Mouse (Mus musculus) cerebellum, adult 18-20 months (tissue): ENCODE measurements at regions not wholly inside any gene's neighbourhood (a gene's known extent, or its start where the extent isn't known, plus 50 kb on each side); places are given as distances from the start of the nearest gene placed in this dataset.

ENCODE experiments used
- DNase-seq, 2 experiments: peaks; one replicate each; pipeline ENCODE4 v3.0.0; 2021

DNA sequence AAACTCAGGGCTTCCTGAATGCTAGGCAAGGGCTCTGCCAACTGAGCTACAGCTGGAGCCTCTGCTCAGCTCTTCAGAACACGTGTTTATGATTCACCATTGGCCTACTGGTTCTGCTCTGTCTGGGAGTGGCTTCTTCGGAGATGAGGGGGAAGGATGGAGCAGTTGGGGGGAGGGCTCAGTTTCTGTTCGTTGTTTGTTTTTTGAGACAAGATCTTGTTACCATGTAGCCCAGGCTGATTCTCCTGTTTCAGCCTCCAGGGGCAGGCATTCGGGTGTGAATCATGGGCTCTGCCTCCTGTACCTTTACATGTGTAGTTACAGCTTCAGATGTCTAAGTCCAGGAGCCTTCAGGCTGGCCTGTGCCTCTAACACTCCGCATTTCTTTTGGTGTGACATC lies 285.3 kb upstream of the Gadl1 start:
- DNase-seq = no peak

DNA sequence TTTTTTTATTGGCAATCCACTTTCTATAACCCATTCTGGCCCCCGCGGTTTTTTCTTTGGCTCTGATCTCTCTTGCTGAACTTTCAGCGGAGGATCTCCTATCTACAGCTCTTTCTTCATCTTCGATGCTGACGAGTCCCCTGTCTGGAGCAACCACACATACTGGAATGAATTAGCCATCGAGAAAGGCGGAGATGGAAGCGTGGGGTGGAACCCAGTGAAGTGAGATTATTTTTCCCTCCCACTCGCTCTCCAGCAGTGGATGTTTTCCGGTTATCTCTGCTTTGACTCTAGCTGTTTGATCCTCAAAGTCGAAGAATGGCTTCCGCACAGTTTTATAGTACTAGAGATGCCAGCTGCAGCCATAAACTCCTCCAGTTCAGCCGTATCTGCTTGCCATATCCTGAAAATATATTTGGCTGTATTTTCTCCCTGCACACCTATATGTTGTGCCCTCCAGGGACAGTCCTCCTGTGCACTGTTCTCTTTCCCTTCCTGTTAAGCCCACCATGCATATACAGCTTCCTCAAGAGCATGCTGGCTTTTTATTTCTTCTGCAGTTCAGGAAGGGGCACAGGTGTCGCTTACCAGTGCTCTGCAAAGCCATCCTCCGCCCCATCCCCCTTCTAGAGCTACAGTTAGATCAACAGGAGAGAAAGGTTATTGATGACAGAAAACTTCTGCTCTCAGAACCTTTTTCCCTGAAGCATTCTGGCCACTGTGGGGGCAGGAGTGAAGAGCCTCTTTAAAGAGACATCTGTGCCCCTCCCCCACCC lies 284.3 kb upstream of the Gadl1 start:
- DNase-seq = no peak

GRCm38 (mm10) chr9:115627551-115627950 lies 281.7 kb upstream of the Gadl1 start:
- DNase-seq = no peak

DNA sequence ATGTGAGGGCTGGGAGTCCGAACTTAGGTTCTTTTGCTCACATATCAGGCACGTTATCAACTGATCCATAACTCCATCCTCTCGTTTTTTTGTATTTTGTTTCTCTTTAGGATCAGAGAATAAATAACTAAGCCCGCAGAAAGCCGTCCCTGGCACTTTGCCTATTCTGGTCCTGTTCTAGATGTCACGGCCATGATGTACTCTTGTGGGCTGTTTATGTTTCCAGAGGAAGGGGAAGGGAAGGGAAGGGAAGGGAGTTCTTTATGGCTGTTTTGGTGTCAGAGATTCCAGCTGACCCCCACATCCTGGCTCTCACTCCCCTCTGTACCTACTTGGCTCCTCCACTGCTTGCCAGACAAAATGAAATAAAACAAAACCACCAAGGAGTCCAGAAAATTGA lies 272.1 kb upstream of the Gadl1 start:
- no peak for DNase-seq

DNA sequence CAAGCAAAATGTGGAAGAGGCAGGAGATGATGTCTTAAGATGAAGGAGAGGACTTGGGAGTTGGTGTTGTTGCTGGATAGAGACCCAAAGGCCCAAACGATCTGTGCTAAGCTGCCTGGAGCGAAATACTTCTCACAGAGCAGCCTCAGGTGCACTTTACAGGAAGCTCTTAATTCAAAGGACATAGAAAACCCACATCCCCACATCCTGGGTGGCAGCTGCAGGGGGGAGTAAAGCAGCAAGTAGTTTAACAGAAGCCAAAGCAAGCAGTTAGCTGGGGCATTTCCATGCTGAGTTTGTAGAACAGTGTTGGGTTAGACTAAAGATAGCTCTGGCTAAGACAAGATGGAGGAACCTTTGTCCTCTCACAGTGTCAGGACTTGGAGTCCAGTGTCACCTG lies 268.5 kb upstream of the Gadl1 start:
- no peak for DNase-seq

- DNase-seq = no peak
Observed at GRCm38 (mm10) chr9:115642032-115642431, 267.2 kb upstream of the Gadl1 start.

GRCm38 (mm10) chr9:115644953-115645352 lies 264.3 kb upstream of the Gadl1 start:
- no peak for DNase-seq

DNA sequence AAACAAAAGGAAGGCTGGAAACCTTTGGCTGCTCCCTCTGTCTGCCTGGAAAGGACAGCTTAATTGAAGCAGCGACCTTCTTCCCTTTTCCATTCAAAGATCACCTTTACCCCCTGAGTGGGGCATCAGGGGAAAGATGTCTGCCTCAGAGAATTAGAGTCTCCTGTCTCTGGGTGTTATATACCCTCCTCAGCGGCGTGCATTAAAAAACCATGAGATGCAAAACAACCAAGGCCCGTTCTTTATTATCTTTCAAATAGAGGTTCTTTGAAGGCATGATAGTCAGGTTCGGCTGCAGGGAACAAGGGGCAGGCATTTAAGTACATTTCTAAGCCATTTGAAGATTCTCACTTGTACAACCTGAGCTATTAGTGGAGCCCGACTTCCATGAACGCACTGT lies 263.0 kb upstream of the Gadl1 start:
- DNase-seq = no peak

- DNase-seq = no peak
Observed at GRCm38 (mm10) chr9:115651708-115652107, 257.5 kb upstream of the Gadl1 start.

DNA sequence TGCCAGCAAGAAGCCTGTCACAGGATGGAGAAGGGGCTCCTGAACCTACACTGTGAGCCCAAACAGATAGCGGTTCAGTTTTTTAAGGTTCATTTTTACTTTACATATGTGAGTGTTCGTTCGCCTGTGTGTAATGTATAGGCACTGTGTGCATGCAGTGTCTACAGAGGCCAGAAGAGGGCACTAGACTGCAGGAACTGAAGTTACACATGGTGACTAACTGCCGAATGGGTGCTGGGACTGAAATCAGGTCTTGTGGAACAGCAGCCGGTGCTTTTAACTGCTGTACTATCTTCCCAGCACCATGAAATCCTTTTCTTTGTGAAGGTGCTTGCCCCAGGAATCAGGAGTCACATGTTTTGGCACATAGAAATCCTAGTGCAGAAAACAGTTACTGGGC lies 256.1 kb upstream of the Gadl1 start:
- no peak for DNase-seq

DNA sequence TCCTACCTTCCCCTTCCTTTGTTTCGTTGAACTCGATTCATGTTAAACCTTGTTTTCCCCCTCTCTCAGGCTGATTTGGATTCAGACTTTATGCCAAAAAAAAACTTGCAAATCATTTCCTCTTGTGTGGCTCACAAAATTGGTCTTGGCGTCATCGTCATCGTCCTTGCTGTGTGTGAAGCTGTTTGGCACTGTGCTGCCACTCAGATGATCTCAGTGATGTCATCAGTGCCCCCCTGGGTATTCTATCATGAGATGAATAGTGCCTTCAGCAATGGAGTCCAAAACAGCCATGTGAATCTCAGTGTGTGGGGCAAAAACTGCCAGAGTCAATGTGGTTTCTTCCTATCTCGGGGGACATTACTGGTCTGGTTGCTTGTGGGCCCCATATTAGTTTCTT lies 254.3 kb upstream of the Gadl1 start:
- DNase-seq = no peak

- no peak for DNase-seq
Observed at GRCm38 (mm10) chr9:115656538-115656937, 252.7 kb upstream of the Gadl1 start.

DNA sequence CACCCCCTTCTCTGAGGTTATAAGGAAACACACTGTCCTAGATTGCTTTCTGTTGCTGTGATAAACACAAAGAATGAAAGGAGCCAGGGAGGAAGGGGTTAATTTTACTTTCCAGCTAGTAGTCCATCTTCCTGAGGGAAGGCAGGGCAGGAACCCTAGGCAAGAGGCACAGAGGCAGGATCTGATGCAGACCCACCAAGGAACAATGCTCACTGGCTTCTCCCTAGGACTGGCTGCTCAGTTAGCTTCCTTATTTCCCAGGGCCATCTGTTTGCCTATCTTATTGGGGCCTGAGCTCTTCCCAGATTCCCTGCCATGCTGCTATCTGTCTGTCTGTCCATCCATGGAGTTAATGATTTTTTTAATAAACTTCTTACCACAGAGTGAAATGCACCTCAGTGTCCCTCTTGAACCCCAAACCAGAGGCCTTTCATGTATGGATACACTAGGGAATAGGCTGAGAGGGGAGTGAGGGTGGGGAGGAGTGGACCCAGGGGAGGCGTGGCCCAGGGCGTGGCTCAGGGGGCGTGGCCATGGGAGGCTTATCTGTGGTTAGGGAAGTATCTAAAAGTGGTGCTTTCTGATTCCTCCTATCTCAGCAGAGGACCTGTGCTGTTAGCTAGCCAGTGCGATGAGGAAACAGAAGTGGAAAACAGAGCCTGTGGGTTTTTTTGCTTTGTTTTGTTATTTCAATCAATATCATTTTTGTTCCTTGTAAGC lies 252.1 kb upstream of the Gadl1 start:
- DNase-seq = no peak

DNA sequence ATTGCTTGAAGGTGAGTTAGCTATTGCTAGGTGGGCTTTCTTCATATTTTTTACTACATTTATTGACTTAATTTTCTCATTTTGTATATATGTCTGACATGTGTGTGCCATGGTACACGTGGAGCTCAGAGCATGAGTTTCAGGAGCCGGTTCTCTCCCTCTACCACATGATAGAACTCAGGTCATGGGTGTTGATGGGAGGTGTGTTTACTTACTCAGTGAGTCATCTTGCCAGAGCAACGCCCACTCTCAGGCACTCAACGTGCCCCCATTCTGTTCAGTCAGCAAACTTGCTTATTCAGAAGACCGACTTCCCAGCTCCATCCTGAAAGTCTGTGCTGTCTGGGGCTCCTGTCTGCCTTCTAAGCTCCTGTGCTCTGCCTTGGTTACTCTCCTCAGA lies 250.8 kb upstream of the Gadl1 start:
- DNase-seq = no peak

- DNase-seq = no peak
Observed at GRCm38 (mm10) chr9:115660371-115660770, 248.9 kb upstream of the Gadl1 start.

GRCm38 (mm10) chr9:115661834-115662425 lies 247.3 kb upstream of the Gadl1 start:
- no peak for DNase-seq

GRCm38 (mm10) chr9:115665337-115666004 lies 243.8 kb upstream of the Gadl1 start:
- DNase-seq = no peak

GRCm38 (mm10) chr9:115666530-115666929 lies 242.7 kb upstream of the Gadl1 start:
- DNase-seq = no peak

- DNase-seq = no peak
Observed at GRCm38 (mm10) chr9:115680703-115681576, 228.3 kb upstream of the Gadl1 start.

- DNase-seq = no peak
Observed at GRCm38 (mm10) chr9:115681841-115682240, 227.4 kb upstream of the Gadl1 start.

- no peak for DNase-seq
Observed at GRCm38 (mm10) chr9:115683951-115684350, 225.3 kb upstream of the Gadl1 start.

GRCm38 (mm10) chr9:115686605-115687004 lies 222.7 kb upstream of the Gadl1 start:
- no peak for DNase-seq

- no peak for DNase-seq
Observed at GRCm38 (mm10) chr9:115692837-115693236, 216.4 kb upstream of the Gadl1 start.
